Mouse (Mus musculus): ENCODE data around the gene Misp. TPM values are rescaled to one million over a fixed set of nuclear protein-coding genes. Genes with fewer than 3 reads are reported as not detected.

Gene Misp
- total RNA-seq, 2 experiments from 2014 or later, result 0.82 to 1.4 TPM

GRCm38 (mm10) chr10:79823011-79823410 lies 2.2 kb downstream of the Misp start:
- no peak for DNase-seq

- no peak for DNase-seq
These were observed 3.6 kb downstream of the Misp start for GRCm38 (mm10) chr10:79824413-79824812.

- DNase-seq, result no peak
These were observed 10.8 kb downstream of the Misp start for GRCm38 (mm10) chr10:79831583-79831982.

GRCm38 (mm10) chr10:79832026-79832785 lies 11.4 kb downstream of the Misp start:
- DNase-seq, result no peak

- DNase-seq, result no peak
These were observed 12.0 kb downstream of the Misp start for GRCm38 (mm10) chr10:79832786-79833181.

- peak; percentile 73 to 75 for DNase-seq
These were observed 14.1 kb downstream of the Misp start for GRCm38 (mm10) chr10:79834769-79835398.

GRCm38 (mm10) chr10:79836918-79837317 lies 16.1 kb downstream of the Misp start:
- DNase-seq, result no peak

GRCm38 (mm10) chr10:79838151-79838550 lies 17.4 kb downstream of the Misp start:
- DNase-seq, result no peak

GRCm38 (mm10) chr10:79840091-79840490 lies 19.3 kb downstream of the Misp start:
- DNase-seq, result no peak

GRCm38 (mm10) chr10:79840644-79841551 lies 20.1 kb downstream of the Misp start:
- DNase-seq, result peak; percentile 57 to 64

- DNase-seq, result no peak
These were observed 21.5 kb downstream of the Misp start for GRCm38 (mm10) chr10:79842322-79842721.

GRCm38 (mm10) chr10:79843476-79843875 lies 22.7 kb downstream of the Misp start:
- no peak for DNase-seq

GRCm38 (mm10) chr10:79846553-79846952 lies 25.8 kb downstream of the Misp start:
- DNase-seq, result no peak

GRCm38 (mm10) chr10:79849941-79850628 lies 29.3 kb downstream of the Misp start:
- DNase-seq, result no peak

- DNase-seq, result no peak
These were observed 30.9 kb downstream of the Misp start for GRCm38 (mm10) chr10:79851653-79852052.

- DNase-seq, result no peak
These were observed 31.5 kb downstream of the Misp start for GRCm38 (mm10) chr10:79852107-79852789.

GRCm38 (mm10) chr10:79852827-79853226 lies 32.0 kb downstream of the Misp start:
- DNase-seq, result no peak

- DNase-seq, result peak; percentile 80 to 86
These were observed 32.6 kb downstream of the Misp start for GRCm38 (mm10) chr10:79853392-79853791.

- DNase-seq, result peak; percentile 98 to 99
These were observed 33.3 kb downstream of the Misp start, which contains the start of gene Ptbp1 for GRCm38 (mm10) chr10:79853860-79854795. Gene Ptbp1 (plus strand): TSS chr10:79854427.

GRCm38 (mm10) chr10:79854801-79855541 lies 34.2 kb downstream of the Misp start:
- DNase-seq, result peak in 1 of 2 experiments; percentile 59
